Mouse (Mus musculus) lung, embryonic 16.5 days (tissue): Measurements from ENCODE around the gene Cox10. TPM values are rescaled to one million over a fixed set of nuclear protein-coding genes. Genes with fewer than 3 reads are reported as not detected.

Source experiments
- ATAC-seq: fragments of 200-750 bp; cut with Nextera tagmentation; 2 replicates; pipeline ENCODE4 v1.8.0; 2017; ENCODE audit warnings: low read depth, mild to moderate bottlenecking, moderate library complexity
- H3K27ac ChIP-seq: fragments of 300-500 bp; sonication (generic); 2 replicates; pipeline ENCODE4 v1.5.1; 2014; ENCODE audit warnings: mild to moderate bottlenecking, control low read depth, low read length
- H3K27me3 ChIP-seq: fragments of 300-500 bp; sonication (generic); 2 replicates; pipeline ENCODE4 v1.6.1; 2014; ENCODE audit warnings: low read depth, low read length, mixed read lengths; ENCODE audit not compliant: control insufficient read depth, insufficient read depth
- H3K36me3 ChIP-seq: fragments of 300-500 bp; sonication (generic); 2 replicates; pipeline ENCODE4 v1.6.1; 2014; ENCODE audit warnings: low read length; ENCODE audit not compliant: control insufficient read depth, insufficient read depth
- H3K4me1 ChIP-seq: fragments of 300-500 bp; sonication (generic); replicated peaks from 2 replicates; pipeline ENCODE4 v1.6.1; 2014; ENCODE audit warnings: low read length, mixed read lengths; ENCODE audit not compliant: control insufficient read depth, insufficient read depth
- H3K4me2 ChIP-seq: fragments of 300-500 bp; sonication (generic); 2 replicates; pipeline ENCODE4 v1.6.1; 2014; ENCODE audit warnings: low read depth, low read length, control low read depth
- H3K4me3 ChIP-seq: fragments of 300-500 bp; sonication (generic); 2 replicates; pipeline ENCODE4 v1.5.1; 2014; ENCODE audit warnings: mild to moderate bottlenecking, low read length, control low read depth
- H3K9ac ChIP-seq: fragments of 300-500 bp; sonication (generic); 2 replicates; pipeline ENCODE4 v1.6.1; 2014; ENCODE audit warnings: low read length, control low read depth
- H3K9me3 ChIP-seq: fragments of 300-500 bp; sonication (generic); 2 replicates; pipeline ENCODE4 v1.6.1; 2016; ENCODE audit warnings: low read length; ENCODE audit not compliant: control insufficient read depth
- WGBS: fragments of 180-500 bp; shearing (Covaris S2); extraction: QIAGEN DNeasy Blood & Tissue Kit; methylation state at CpG from one replicate; pipeline ENCODE4 v1.1.7; 2014; 5-methylcytosine and 5-hydroxymethylcytosine counted together
- polyA plus RNA-seq: library from polyadenylated mRNA; unstranded; fragments of >200 nt; fragmentation: Nextera tagmentation; extraction: Ambion mirVana; gene quantifications from 2 replicates; pipeline ENCODE4 v1.2.1, GENCODE M21; 2015

The Cox10 gene
- polyA plus RNA-seq, 1 experiment from 2014 or later = 18.0 TPM

DNA sequence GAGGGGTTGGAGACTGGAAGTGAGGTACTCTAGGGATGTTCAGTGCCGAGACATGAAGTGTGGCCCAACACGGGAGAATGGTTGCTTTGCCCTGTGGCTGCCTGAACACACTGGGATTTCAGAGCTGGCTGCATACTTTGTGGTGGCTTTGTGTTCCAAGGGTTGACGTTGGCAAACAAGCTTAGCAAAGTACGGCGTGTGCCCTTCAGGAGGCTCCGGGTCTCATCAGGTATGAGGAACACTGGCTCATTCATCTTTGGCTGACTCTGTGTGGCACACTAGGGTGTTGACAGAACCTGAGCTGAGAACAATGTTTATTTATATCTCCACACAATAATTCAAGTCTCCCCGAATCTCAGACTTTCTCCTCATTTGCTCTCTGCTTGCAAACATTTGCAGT is 11.9 kb upstream of the Cox10 start:
- WGBS = 44% methylated on average over 7 of the region's 7 CpGs
- no peaks in the 10 kb centered on the region for H3K4me1 ChIP-seq
- H3K4me2 ChIP-seq = no peak overlapping the region
- no peak overlapping the region for H3K27ac ChIP-seq
- no peak overlapping the region for H3K9ac ChIP-seq
- H3K27me3 ChIP-seq = no peaks in the 10 kb centered on the region
- ATAC-seq = no peak
- H3K9me3 ChIP-seq = no peaks in the 10 kb centered on the region
- H3K4me3 ChIP-seq = no peak overlapping the region
- H3K36me3 ChIP-seq = no peaks in the 10 kb centered on the region

GRCm38 (mm10) chr11:64089682-64090081 is 10.4 kb upstream of the Cox10 start:
- Histone ChIP-seq H3K9me3 (no peaks in the 10 kb centered on the region), H3K4me1 (no peaks in the 10 kb centered on the region), H3K9ac (no peak overlapping the region), H3K4me2 (no peak overlapping the region), H3K27me3 (no peaks in the 10 kb centered on the region), H3K4me3 (no peak overlapping the region), H3K36me3 (no peaks in the 10 kb centered on the region), H3K27ac (no peak overlapping the region)
- WGBS = 53% methylated on average over 2 of the region's 2 CpGs
- ATAC-seq = no peak

- Histone ChIP-seq H3K27me3 (no peaks in the 10 kb centered on the region), H3K36me3 (no peaks in the 10 kb centered on the region), H3K27ac (no peak overlapping the region), H3K4me3 (no peak overlapping the region), H3K9ac (no peak overlapping the region), H3K4me1 (no peaks in the 10 kb centered on the region), H3K4me2 (no peak overlapping the region), H3K9me3 (no peaks in the 10 kb centered on the region)
- no peak for ATAC-seq
- WGBS = 61% methylated on average over 5 of the region's 5 CpGs
Measured at GRCm38 (mm10) chr11:64085888-64086287, 6.6 kb upstream of the Cox10 start.

GRCm38 (mm10) chr11:64079727-64080081 is 436 bp upstream of the Cox10 start:
- Histone ChIP-seq H3K36me3 (no peaks in the 10 kb centered on the region), H3K9me3 (no peaks in the 10 kb centered on the region), H3K4me2 (peak overlapping the region; percentile 55), H3K9ac (peak overlapping the region; percentile 87), H3K4me3 (peak overlapping the region; percentile 93), H3K4me1 (peaks cover 9% of the 10 kb centered on the region), H3K27me3 (no peaks in the 10 kb centered on the region), H3K27ac (peak overlapping the region; percentile 80)
- under 1% methylated on average over 8 of the region's 8 CpGs for WGBS
- peak; percentile 57 for ATAC-seq

GRCm38 (mm10) chr11:64076212-64076611 is 3.1 kb downstream of the Cox10 start:
- Histone ChIP-seq H3K36me3 (0 out of 2 replicates have a peak, but pooled peaks cover 2% of the 10 kb centered on the region), H3K4me2 (no peak overlapping the region), H3K9ac (no peak overlapping the region), H3K27ac (no peak overlapping the region), H3K27me3 (no peaks in the 10 kb centered on the region), H3K4me3 (no peak overlapping the region), H3K4me1 (peaks cover 9% of the 10 kb centered on the region), H3K9me3 (no peaks in the 10 kb centered on the region)
- 92% methylated on average over 4 of the region's 4 CpGs for WGBS
- no peak for ATAC-seq

DNA sequence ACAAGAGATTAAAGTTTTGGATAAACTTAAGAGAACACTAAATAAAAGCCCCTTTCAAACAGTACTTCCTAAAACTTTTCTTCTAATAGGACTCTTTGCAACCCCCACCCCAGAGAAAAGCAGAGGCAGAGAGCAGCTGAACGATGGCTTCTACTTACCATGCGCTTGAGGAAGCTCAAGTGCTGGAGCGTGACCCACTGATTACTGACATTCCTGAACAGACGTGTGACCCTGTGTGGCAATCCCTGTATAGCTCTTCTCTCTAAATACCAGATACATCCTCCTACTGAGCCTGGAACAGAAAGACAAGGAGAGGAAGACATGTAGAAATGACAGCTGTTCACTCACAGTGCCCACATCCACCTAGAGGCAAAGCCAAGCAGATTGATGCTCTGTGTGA is 5.9 kb downstream of the Cox10 start:
- Histone ChIP-seq H3K9ac (no peak overlapping the region), H3K27me3 (no peaks in the 10 kb centered on the region), H3K4me1 (0 out of 2 replicates have a peak, but pooled peaks cover 4% of the 10 kb centered on the region), H3K9me3 (no peaks in the 10 kb centered on the region), H3K4me3 (no peak overlapping the region), H3K27ac (no peak overlapping the region), H3K36me3 (peaks cover 4% of the 10 kb centered on the region; the same call in 1 of the 2 replicates), H3K4me2 (no peak overlapping the region)
- no peak for ATAC-seq
- WGBS = 68% methylated on average over 4 of the region's 4 CpGs

DNA sequence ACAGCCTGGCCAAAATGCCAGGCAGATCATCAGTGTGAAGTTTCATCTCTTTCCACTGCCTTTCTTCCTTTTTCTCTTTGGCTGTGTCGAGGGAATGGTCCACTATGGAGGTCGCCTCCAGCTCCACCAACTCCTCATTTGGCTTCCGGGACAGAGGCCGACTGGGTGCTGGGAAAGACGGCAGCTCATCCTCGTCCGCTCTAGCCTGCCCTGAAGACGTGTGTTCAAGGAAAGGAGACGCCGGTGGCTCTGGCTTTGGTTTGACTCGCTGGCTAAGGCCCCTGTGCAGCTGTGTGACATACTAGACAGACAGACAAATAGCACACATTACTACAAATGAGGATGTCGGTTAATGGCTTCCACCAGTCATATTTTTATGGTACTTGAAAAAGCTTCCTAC is 7.7 kb downstream of the Cox10 start:
- no peak overlapping the region for H3K4me3 ChIP-seq
- WGBS = 91% methylated on average over 12 of the region's 12 CpGs
- H3K36me3 ChIP-seq = peaks cover 4% of the 10 kb centered on the region; the same call in 1 of the 2 replicates

GRCm38 (mm10) chr11:64066001-64066400 is 13.3 kb downstream of the Cox10 start:
- ATAC-seq = no peak
- no peak overlapping the region for H3K4me2 ChIP-seq
- no peak overlapping the region for H3K27ac ChIP-seq
- H3K27me3 ChIP-seq = no peaks in the 10 kb centered on the region
- no peak overlapping the region for H3K4me3 ChIP-seq
- no peak overlapping the region for H3K9ac ChIP-seq
- 90% methylated on average over 2 of the region's 2 CpGs for WGBS
- H3K4me1 ChIP-seq = no peaks in the 10 kb centered on the region
- peaks cover 2% of the 10 kb centered on the region; the same call in 1 of the 2 replicates for H3K36me3 ChIP-seq
- no peaks in the 10 kb centered on the region for H3K9me3 ChIP-seq

More for the DNA sequence above, 7.7 kb downstream of the Cox10 start:
- H3K27ac ChIP-seq = no peak overlapping the region
- H3K9me3 ChIP-seq = no peaks in the 10 kb centered on the region
- ATAC-seq = no peak
- no peaks in the 10 kb centered on the region for H3K4me1 ChIP-seq
- H3K9ac ChIP-seq = no peak overlapping the region
- no peaks in the 10 kb centered on the region for H3K27me3 ChIP-seq
- no peak overlapping the region for H3K4me2 ChIP-seq

DNA sequence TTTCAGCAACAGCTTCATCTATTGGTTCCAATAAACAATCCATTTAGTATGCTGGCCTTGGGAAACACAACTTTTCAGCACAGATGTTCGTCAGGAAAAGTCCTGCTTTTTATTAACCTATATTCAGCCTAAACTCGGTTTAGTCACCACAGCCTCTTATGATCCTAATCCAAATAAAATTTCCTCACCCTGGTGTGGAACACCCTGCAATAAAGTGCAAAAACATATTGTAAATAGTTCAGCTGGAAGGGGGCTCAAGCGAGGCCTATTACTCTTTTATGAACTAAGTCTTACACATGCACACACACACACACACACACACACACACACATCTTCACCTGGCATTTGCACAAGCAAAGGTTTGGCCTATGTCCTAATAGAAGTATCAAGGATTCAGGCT is 16.1 kb downstream of the Cox10 start:
- Histone ChIP-seq H3K4me3 (no peak overlapping the region), H3K27ac (no peak overlapping the region), H3K4me1 (no peaks in the 10 kb centered on the region), H3K36me3 (no peaks in the 10 kb centered on the region; the same call in 1 of the 2 replicates), H3K27me3 (no peaks in the 10 kb centered on the region), H3K4me2 (no peak overlapping the region), H3K9me3 (no peaks in the 10 kb centered on the region), H3K9ac (no peak overlapping the region)
- ATAC-seq = no peak
- 67% methylated on average over 3 of the region's 3 CpGs for WGBS

- Histone ChIP-seq H3K9me3 (no peaks in the 10 kb centered on the region), H3K36me3 (no peaks in the 10 kb centered on the region; the same call in 1 of the 2 replicates), H3K4me3 (no peak overlapping the region), H3K9ac (no peak overlapping the region), H3K27me3 (no peaks in the 10 kb centered on the region), H3K4me1 (no peaks in the 10 kb centered on the region), H3K4me2 (no peak overlapping the region), H3K27ac (no peak overlapping the region)
- ATAC-seq = no peak
- 95% methylated on average over 4 of the region's 4 CpGs for WGBS
Measured at GRCm38 (mm10) chr11:64062226-64062625, 17.0 kb downstream of the Cox10 start.
